ENCODE assay signal across 13 mouse cellular contexts in genomic region chr6:91938491-91938890, GRCm38 (mm10). TPM values are rescaled to one million over a fixed set of nuclear protein-coding genes. Genes with fewer than 3 reads are reported as not detected.
"Had no signal": no experiment of that assay in that cellular context is flagged by ENCODE, and none has a peak within 500 bp of the region (broad histone marks: within the 10 kb centered on the region; RNA-seq: fewer than 3 reads in every experiment).

No protein-coding gene starts in this region.

- ATAC-seq: intestine, embryonic 15.5 days had no signal

- H3K9ac ChIP-seq: intestine, embryonic 15.5 days; kidney, embryonic 15.5 days; limb, embryonic 13.5 days; liver, embryonic 15.5 days; neural tube, embryonic 12.5 days had no signal

- DNase-seq: kidney, adult 18-20 months; kidney, postnatal 25 days; left cerebral cortex, postnatal 4 days; midbrain, embryonic 14.5 days; thymus, adult 18-20 months; thymus, postnatal 14 days had no signal

- H3K9me3 ChIP-seq: intestine, embryonic 15.5 days; kidney, embryonic 15.5 days; limb, embryonic 13.5 days; liver, embryonic 15.5 days; neural tube, embryonic 12.5 days had no signal

- H3K36me3 ChIP-seq: intestine, embryonic 15.5 days; kidney, embryonic 15.5 days; limb, embryonic 13.5 days; liver, embryonic 15.5 days; neural tube, embryonic 12.5 days had no signal

- H3K4me2 ChIP-seq: intestine, embryonic 15.5 days; kidney, embryonic 15.5 days; limb, embryonic 13.5 days; liver, embryonic 15.5 days; neural tube, embryonic 12.5 days had no signal

- H3K27ac ChIP-seq: intestine, embryonic 15.5 days; kidney, embryonic 15.5 days; limb, embryonic 13.5 days; liver, embryonic 15.5 days; neural tube, embryonic 12.5 days had no signal

- H3K27me3 ChIP-seq: intestine, embryonic 15.5 days; kidney, embryonic 15.5 days; limb, embryonic 13.5 days; liver, embryonic 15.5 days; neural tube, embryonic 12.5 days had no signal

- H3K4me1 ChIP-seq: intestine, embryonic 15.5 days; liver, embryonic 15.5 days; neural tube, embryonic 12.5 days had no signal

- H3K4me3 ChIP-seq: intestine, embryonic 15.5 days; kidney, embryonic 15.5 days; limb, embryonic 13.5 days; liver, embryonic 15.5 days; neural tube, embryonic 12.5 days had no signal

RNA-seq across cellular contexts. Expression of gene 4930590J08Rik, which starts 35.9 kb away (rescaled TPM):
- total RNA-seq: monocyte, adult 5-6 weeks had no signal

RNA-seq across cellular contexts. Expression of gene Fgd5, which starts 40.2 kb away (rescaled TPM):
- total RNA-seq: monocyte, adult 5-6 weeks; neutrophil, adult 5-6 weeks had no signal
